Mouse (Mus musculus) CH12.LX (cell line): Measurements from ENCODE around the gene Prkar1b. TPM values are rescaled to one million over a fixed set of nuclear protein-coding genes. Genes with fewer than 3 reads are reported as not detected.

Source experiments
- DNase-seq: peaks from one replicate; pipeline ENCODE4 v3.0.0-alpha.2; 2013; ENCODE audit errors: extremely low read depth
- H3K27ac ChIP-seq: 2 replicates; pipeline ENCODE4 v1.5.1; 2012; ENCODE audit warnings: low read depth, mild to moderate bottlenecking, control low read depth, moderate library complexity; ENCODE audit not compliant: insufficient read depth
- H3K27me3 ChIP-seq: replicated peaks from 2 replicates; pipeline ENCODE3; 2012; ENCODE audit warnings: inconsistent platforms
- H3K36me3 ChIP-seq, 2 experiments: replicated peaks in 1 of 2; 2 replicates each; pipeline versions ENCODE3 to v1.6.1; 2012; ENCODE audit warnings: inconsistent platforms in 1 of 2, low read length in 1 of 2, mild to moderate bottlenecking in 1 of 2, mixed read lengths in 1 of 2, moderate library complexity in 1 of 2; ENCODE audit not compliant: control insufficient read depth in 1 of 2, insufficient read depth in 1 of 2
- H3K4me1 ChIP-seq, 2 experiments: 2 replicates each; pipeline ENCODE4 v1.6.1; 2012; ENCODE audit warnings: inconsistent platforms in 1 of 2, moderate library complexity in 1 of 2; ENCODE audit not compliant: insufficient read depth in 2 of 2, control insufficient read depth in 1 of 2
- H3K4me2 ChIP-seq: 2 replicates; pipeline ENCODE4 v1.6.1; 2012; ENCODE audit warnings: low read depth, mild to moderate bottlenecking, control low read depth; ENCODE audit not compliant: poor library complexity, insufficient read depth, severe bottlenecking
- H3K4me3 ChIP-seq, 3 experiments: fragments of 150-350 bp in 1 of 3; sonication (generic) in 1 of 3; replicated peaks in 1 of 3; 2 replicates each; pipeline versions ENCODE3 to v1.5.1; 2011 to 2012; ENCODE audit warnings: low read depth in 2 of 3, low read length in 2 of 3, mild to moderate bottlenecking in 2 of 3, moderate library complexity in 2 of 3, control low read depth in 1 of 3, improper control_type of control experiment in 1 of 3, inconsistent platforms in 1 of 3, mixed read lengths in 1 of 3; ENCODE audit not compliant: poor library complexity in 1 of 3
- H3K79me2 ChIP-seq: replicated peaks from 2 replicates; pipeline ENCODE4 v1.6.1; 2012; ENCODE audit warnings: mild to moderate bottlenecking, moderate library complexity; ENCODE audit not compliant: control insufficient read depth, poor library complexity, insufficient read depth, severe bottlenecking; ENCODE audit errors: extremely low read depth
- H3K9ac ChIP-seq: 2 replicates; pipeline ENCODE4 v1.6.1; 2012; ENCODE audit warnings: low read depth, mild to moderate bottlenecking, control low read depth, moderate library complexity; ENCODE audit not compliant: insufficient read depth
- H3K9me3 ChIP-seq: replicated peaks from 2 replicates; pipeline ENCODE3; 2012; ENCODE audit warnings: low read length, inconsistent platforms, mixed read lengths
- BHLHE40 ChIP-seq: IDR thresholded peaks from 2 replicates; pipeline ENCODE4 v1.6.1; 2011; ENCODE audit warnings: mild to moderate bottlenecking, low read depth, low read length, improper control_type of control experiment
- ELF1 ChIP-seq: IDR thresholded peaks from 2 replicates; pipeline ENCODE4 v1.6.1; 2014; ENCODE audit warnings: low read depth, mild to moderate bottlenecking, inconsistent platforms, low read length, improper control_type of control experiment
- ETS1 ChIP-seq: conservative IDR thresholded peaks from 2 replicates; pipeline ENCODE4 v1.6.1; 2012; ENCODE audit warnings: low read depth, mild to moderate bottlenecking, inconsistent platforms, low read length, improper control_type of control experiment, moderate library complexity
- KAT2A ChIP-seq: IDR thresholded peaks from 2 replicates; pipeline ENCODE4 v1.6.1; 2012; ENCODE audit warnings: low read length, improper control_type of control experiment, inconsistent platforms; ENCODE audit not compliant: insufficient replicate concordance
- MAFK ChIP-seq: IDR thresholded peaks from 2 replicates; pipeline ENCODE4 v1.6.1; 2011; ENCODE audit warnings: low read length, improper control_type of control experiment; ENCODE audit not compliant: insufficient replicate concordance
- MAX ChIP-seq: IDR thresholded peaks from 2 replicates; pipeline ENCODE4 v1.6.1; 2011; ENCODE audit warnings: low read length, improper control_type of control experiment
- NRF1 ChIP-seq: IDR thresholded peaks from 2 replicates; pipeline ENCODE4 v1.6.1; 2014; ENCODE audit warnings: low read depth, mild to moderate bottlenecking, inconsistent platforms, low read length, improper control_type of control experiment, moderate library complexity
- POLR2A ChIP-seq: IDR thresholded peaks from 2 replicates; pipeline ENCODE4 v1.6.1; 2011; ENCODE audit warnings: low read depth, mild to moderate bottlenecking, improper control_type of control experiment, low read length
- RAD21 ChIP-seq: IDR thresholded peaks from 2 replicates; pipeline ENCODE4 v1.6.1; 2011; ENCODE audit warnings: low read depth, mild to moderate bottlenecking, low read length, improper control_type of control experiment, moderate library complexity
- RCOR1 ChIP-seq: conservative IDR thresholded peaks from 2 replicates; pipeline ENCODE4 v1.6.1; 2012; ENCODE audit warnings: low read depth, mild to moderate bottlenecking, inconsistent platforms, low read length, improper control_type of control experiment
- TCF12 ChIP-seq: IDR thresholded peaks from 2 replicates; pipeline ENCODE4 v1.6.1; 2014; ENCODE audit warnings: low read depth, mild to moderate bottlenecking, inconsistent platforms, low read length, improper control_type of control experiment
- UBTF ChIP-seq: IDR thresholded peaks from 2 replicates; pipeline ENCODE4 v1.6.1; 2012; ENCODE audit warnings: low read depth, mild to moderate bottlenecking, inconsistent platforms, low read length, improper control_type of control experiment, moderate library complexity
- ZKSCAN1 ChIP-seq: IDR thresholded peaks from 2 replicates; pipeline ENCODE4 v1.6.1; 2012; ENCODE audit warnings: low read depth, inconsistent platforms, low read length, improper control_type of control experiment, borderline replicate concordance
- dilution Hi-C: fragments of 300-500 bp; cut with MboI; formaldehyde crosslinking; loops from 2 replicates; pipeline ENCODE4 v1.14.3; 2020; ENCODE audit warnings: low sequenced_read_pairs; ENCODE audit not compliant: extremely low pct_unique_long_range_greater_than_20kb, extremely low pct_ligation_motif_present
- in situ Hi-C: fragments of 300-500 bp; cut with MboI; formaldehyde crosslinking; loops from 3 replicates; pipeline ENCODE4 v1.14.3; 2019; ENCODE audit warnings: low sequenced_read_pairs, low pct_ligation_motif_present, low pct_unique_long_range_greater_than_20kb, mixed read lengths
- polyA plus RNA-seq: library from polyadenylated mRNA; unstranded; fragments of >175 nt; gene quantifications from 2 replicates; pipeline ENCODE4 v1.2.1, GENCODE M21; 2012; ENCODE audit warnings: low read depth; ENCODE audit not compliant: insufficient read length
- total RNA-seq, 2 experiments: library from RNA; depleted of rRNA; stranded (reverse); fragments of 300-350 nt in 1 of 2; fragments of >200 nt in 1 of 2; gene quantifications; 2 replicates each; pipeline ENCODE4 v1.2.3; 2012 to 2014

Prkar1b gene
- total and polyA plus RNA-seq, 3 experiments = not detected

DNA sequence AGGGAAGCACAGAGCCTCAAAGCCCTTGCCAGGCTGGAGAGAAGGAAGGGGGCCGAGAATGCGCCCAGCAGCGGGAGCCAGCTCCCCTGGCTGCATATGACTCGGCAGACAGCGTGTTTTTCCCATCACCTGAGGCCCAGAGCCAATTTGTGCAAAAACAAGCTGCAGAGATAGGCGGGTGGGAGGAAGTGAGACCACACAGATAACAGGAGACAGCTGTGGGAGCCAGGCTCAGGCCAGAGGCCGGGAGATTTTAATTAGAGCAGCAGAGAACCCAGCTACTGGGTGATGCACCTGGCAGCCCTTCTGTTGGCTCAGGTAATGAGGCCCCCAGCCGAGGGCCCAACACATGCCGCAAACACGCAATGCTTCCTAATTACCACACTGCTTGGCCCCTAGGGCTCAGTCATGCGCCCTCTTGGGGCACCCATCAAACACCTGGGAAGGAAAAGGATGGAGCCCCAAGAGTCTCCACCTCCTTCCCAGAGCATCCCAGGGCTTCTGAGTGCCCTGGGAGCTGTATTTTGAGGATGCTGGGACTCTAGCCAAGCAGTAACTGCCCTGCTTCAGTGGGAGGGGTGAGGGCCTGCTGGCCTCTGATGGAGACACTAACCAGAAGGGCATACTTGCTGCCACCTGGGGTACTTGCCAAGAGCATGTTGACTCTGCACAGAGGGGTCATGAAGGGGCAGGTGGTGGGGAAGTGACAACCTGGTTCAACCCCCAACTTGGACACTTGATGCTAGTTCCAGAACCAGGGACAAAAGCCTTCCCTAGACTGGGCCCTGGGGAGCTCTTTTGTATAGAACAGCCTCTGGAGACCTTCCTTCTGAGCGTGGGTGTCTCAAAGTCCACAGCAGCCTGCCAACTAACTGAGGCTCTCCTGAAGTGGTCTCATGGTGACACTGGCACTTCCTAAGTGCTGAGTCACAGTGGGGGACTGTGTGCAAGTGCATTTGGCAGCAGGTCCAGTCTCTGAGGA lies 50.5 kb downstream of the Prkar1b start:
- Histone ChIP-seq H3K36me3 (no peaks in the 10 kb centered on the region), H3K9me3 (peaks cover 8% of the 10 kb centered on the region), H3K4me3 (no peak overlapping the region), H3K79me2 (no peaks in the 10 kb centered on the region), H3K27me3 (no peaks in the 10 kb centered on the region), H3K9ac (no peak overlapping the region), H3K27ac (no peak overlapping the region), H3K4me1 (peaks cover 0 to 20% of the 10 kb centered on the region in 2 experiments; a peak in 2 of 4 replicates), H3K4me2 (no peak overlapping the region)
- in situ Hi-C loops = no loop called here
- TF ChIP-seq ETS1 = peak; percentile 38; the same call in 1 of the 2 replicates
- no peak for TF ChIP-seq NRF1
- TF ChIP-seq POLR2A = no peak
- peak; percentile 47; the same call in 1 of the 2 replicates for TF ChIP-seq TCF12
- DNase-seq = peak; percentile 48
- dilution Hi-C loops = no loop called here

DNA sequence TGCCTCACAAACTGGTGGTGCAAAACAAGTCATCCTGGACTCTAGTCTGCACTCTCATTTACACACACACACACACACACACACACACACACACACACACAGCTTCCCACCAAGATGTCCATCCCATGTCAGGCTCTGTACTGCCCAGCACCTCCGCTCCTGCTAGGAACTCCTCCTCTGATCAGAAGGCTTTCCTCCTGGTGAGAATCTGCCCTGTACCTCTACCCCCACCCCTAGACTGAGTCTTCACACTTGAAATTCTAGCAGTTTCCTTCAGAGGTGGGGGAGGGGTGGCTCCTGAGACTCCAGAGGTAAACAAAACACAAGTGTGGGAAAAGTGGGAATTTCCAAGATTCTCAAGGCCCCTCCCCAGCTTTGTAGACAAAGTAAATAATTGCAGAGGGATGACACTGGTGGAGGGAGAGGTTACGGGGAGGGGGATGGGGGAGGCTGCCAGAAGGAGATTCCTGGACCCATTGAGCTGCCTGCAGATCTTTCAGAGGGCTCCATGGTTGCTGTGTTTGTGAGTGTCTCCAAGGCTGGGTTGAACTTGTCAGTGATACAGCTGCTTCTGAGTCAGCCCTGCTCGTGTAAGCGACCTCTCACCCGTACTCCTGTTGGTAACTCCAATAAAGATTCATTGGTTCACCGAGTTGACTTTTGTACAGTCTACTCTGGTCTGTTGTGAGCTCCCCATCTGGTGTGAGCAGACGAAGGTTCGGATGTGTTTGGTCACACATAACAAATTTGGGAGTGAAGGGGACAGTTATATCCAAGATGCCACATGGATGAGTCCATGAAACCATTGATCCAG lies 54.3 kb downstream of the Prkar1b start:
- no peak for DNase-seq
- Histone ChIP-seq H3K4me2 (no peak overlapping the region), H3K4me1 (peaks cover 0 to 20% of the 10 kb centered on the region in 2 experiments; a peak in 2 of 4 replicates), H3K27me3 (no peaks in the 10 kb centered on the region), H3K4me3 (no peak overlapping the region), H3K79me2 (no peaks in the 10 kb centered on the region), H3K9ac (no peak overlapping the region), H3K27ac (no peak overlapping the region), H3K36me3 (no peaks in the 10 kb centered on the region), H3K9me3 (peaks cover 8% of the 10 kb centered on the region)
- no peak for TF ChIP-seq UBTF
- TF ChIP-seq MAFK = no peak
- no peak for TF ChIP-seq MAX
- TF ChIP-seq RAD21 = no peak
- no peak for TF ChIP-seq RCOR1
- TF ChIP-seq BHLHE40 = no peak
- TF ChIP-seq ZKSCAN1 = no peak
- TF ChIP-seq KAT2A = no peak
- TF ChIP-seq ELF1 = no peak
- in situ Hi-C loops (no loop called here), dilution Hi-C loops (no loop called here)
